Mouse (Mus musculus) hindbrain, embryonic 13.5 days (tissue): ENCODE results near the gene Gnptab. TPM values are rescaled to one million over a fixed set of nuclear protein-coding genes. Genes with fewer than 3 reads are reported as not detected.

ENCODE experiments used
- ATAC-seq: fragments of 200-750 bp; cut with Nextera tagmentation; 2 replicates; pipeline ENCODE4 v1.8.0; 2017; ENCODE audit warnings: moderate TSS enrichment; ENCODE audit not compliant: low FRiP score
- H3K27ac ChIP-seq: fragments of 300-500 bp; sonication (generic); 2 replicates; pipeline ENCODE4 v1.5.1; 2015; ENCODE audit warnings: inconsistent platforms, mild to moderate bottlenecking, moderate library complexity
- H3K27me3 ChIP-seq: fragments of 300-500 bp; sonication (generic); 2 replicates; pipeline ENCODE4 v1.6.1; 2015; ENCODE audit warnings: mild to moderate bottlenecking, inconsistent platforms
- H3K36me3 ChIP-seq: fragments of 300-500 bp; sonication (generic); 2 replicates; pipeline ENCODE4 v1.6.1; 2015; ENCODE audit warnings: mild to moderate bottlenecking, inconsistent platforms
- H3K4me1 ChIP-seq: fragments of 300-500 bp; sonication (generic); replicated peaks from 2 replicates; pipeline ENCODE4 v1.6.1; 2015; ENCODE audit warnings: inconsistent platforms
- H3K4me2 ChIP-seq: fragments of 300-500 bp; sonication (generic); 2 replicates; pipeline ENCODE4 v1.6.1; 2015; ENCODE audit warnings: inconsistent platforms, mild to moderate bottlenecking, moderate library complexity
- H3K4me3 ChIP-seq: fragments of 300-500 bp; sonication (generic); 2 replicates; pipeline ENCODE4 v1.5.1; 2015; ENCODE audit warnings: mild to moderate bottlenecking, inconsistent platforms
- H3K9ac ChIP-seq: fragments of 300-500 bp; sonication (generic); 2 replicates; pipeline ENCODE4 v1.6.1; 2015; ENCODE audit warnings: mild to moderate bottlenecking, inconsistent platforms
- H3K9me3 ChIP-seq: fragments of 300-500 bp; sonication (generic); 2 replicates; pipeline ENCODE4 v1.6.1; 2016; ENCODE audit warnings: inconsistent platforms
- WGBS: fragments of 180-500 bp; shearing (Covaris S2); methylation state at CpG from one replicate; pipeline ENCODE4 v1.1.7; 2015; 5-methylcytosine and 5-hydroxymethylcytosine counted together
- polyA plus RNA-seq: library from polyadenylated mRNA; unstranded; fragments of >200 nt; fragmentation: Nextera tagmentation; extraction: Ambion mirVana; gene quantifications from 2 replicates; pipeline ENCODE4 v1.2.1, GENCODE M21; 2015

Gnptab gene
- polyA plus RNA-seq, 1 experiment from 2014 or later = 15.9 TPM

DNA sequence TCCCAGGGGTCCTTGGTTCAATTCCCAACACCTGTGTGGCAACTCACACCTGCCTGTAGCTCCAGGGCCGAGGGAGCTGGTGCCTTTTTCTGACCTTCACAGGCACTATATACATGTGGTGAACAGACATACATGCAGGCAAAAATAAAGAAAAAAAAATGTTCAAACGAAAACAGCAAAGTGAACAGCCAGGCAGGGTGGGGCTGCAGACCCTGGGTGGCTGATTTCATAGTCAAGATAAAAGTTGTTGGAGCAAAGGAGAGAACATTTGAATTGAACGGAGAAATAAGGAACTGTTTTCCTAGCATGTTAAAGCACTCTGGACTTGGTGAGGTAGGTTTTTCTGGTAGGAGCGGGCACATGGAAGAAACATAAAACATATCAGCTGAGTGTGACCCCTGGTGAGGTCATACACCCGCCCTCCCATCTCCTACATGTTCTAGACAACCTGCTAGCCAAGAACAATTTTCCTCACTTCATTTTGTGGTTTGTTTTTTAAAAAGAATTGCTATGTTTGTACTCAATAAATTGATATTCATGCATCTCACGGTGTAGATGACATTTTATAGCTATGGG lies 19.8 kb downstream of the Gnptab start:
- Histone ChIP-seq H3K9me3 (no peaks in the 10 kb centered on the region), H3K4me3 (no peak overlapping the region), H3K4me1 (no peaks in the 10 kb centered on the region), H3K4me2 (no peak overlapping the region), H3K27ac (no peak overlapping the region), H3K36me3 (peaks cover 7% of the 10 kb centered on the region; the same call in 1 of the 2 replicates), H3K27me3 (no peaks in the 10 kb centered on the region), H3K9ac (no peak overlapping the region)
- ATAC-seq = no peak
- 90% methylated on average over 6 of the region's 6 CpGs for whole genome bisulfite sequencing

DNA sequence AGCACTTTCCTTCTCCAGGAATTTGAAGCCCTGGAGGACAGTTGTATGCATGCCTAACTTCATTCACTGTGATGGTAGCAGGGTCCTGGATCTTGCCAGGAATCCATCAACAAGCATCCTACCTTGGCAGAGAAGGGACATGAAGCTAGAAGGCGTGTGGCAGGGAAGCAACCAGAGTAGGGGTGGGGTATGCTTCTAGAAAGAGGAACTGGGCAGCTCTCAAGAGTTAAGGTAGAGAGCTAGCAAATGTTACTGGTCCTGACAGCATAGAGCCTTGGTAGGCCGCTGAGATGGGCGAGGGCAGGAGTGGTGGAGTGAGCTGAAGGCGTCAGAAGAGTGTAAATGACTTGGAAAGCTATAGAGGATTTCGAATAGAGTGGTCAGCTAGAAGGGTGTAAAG lies 20.3 kb downstream of the Gnptab start:
- peaks cover 7% of the 10 kb centered on the region; the same call in 1 of the 2 replicates for H3K36me3 ChIP-seq
- no peaks in the 10 kb centered on the region for H3K9me3 ChIP-seq
- ATAC-seq = no peak
- no peak overlapping the region for H3K4me2 ChIP-seq
- H3K4me3 ChIP-seq = no peak overlapping the region
- H3K27ac ChIP-seq = no peak overlapping the region
- no peaks in the 10 kb centered on the region for H3K27me3 ChIP-seq
- H3K9ac ChIP-seq = no peak overlapping the region
- H3K4me1 ChIP-seq = no peaks in the 10 kb centered on the region
- 93% methylated on average over 5 of the region's 5 CpGs for WGBS

DNA sequence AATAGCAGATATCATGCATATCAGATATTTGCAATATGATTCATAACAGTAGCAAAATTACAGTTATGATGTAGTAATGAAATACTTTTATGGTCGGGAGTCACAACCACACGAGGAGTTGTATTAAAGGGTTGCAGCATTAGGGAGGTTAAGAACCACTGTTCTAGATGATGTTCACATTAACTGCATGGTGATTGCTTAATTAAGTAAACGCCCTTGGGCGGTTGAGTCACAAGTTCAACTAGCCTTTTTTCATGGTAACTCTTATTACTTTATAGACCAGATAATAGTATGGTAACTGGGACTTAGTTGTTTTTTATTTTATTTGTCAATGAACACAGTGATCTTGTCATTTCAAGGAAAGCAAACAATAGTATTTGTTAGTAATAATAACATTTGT lies 24.1 kb downstream of the Gnptab start:
- Histone ChIP-seq H3K27me3 (no peaks in the 10 kb centered on the region), H3K4me3 (no peak overlapping the region), H3K4me1 (no peaks in the 10 kb centered on the region), H3K9me3 (no peaks in the 10 kb centered on the region), H3K9ac (no peak overlapping the region), H3K27ac (no peak overlapping the region), H3K36me3 (peaks cover 7% of the 10 kb centered on the region; the same call in 1 of the 2 replicates), H3K4me2 (no peak overlapping the region)
- WGBS = 94% methylated on average over 4 of the region's 4 CpGs
- no peak for ATAC-seq

DNA sequence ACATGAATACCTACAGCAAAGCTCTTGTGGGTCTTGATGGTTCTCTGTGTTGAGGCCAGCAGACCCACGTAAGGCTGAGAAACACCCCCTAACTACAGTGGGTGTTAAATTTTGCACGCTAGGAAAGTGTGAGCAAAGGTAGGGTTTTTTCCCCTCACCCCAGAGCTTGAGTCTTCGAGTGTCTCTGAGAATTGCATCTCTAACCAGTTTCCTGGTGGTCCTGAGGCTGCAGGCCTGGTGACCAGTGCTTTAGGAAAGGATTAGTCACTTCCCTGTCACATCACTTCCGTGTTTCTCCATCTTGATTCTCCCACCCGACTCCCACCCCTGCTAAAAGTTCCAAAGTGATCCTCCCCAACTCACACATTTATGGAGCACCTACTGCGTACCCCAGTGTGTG lies 25.3 kb downstream of the Gnptab start:
- Histone ChIP-seq H3K4me3 (no peak overlapping the region), H3K4me1 (no peaks in the 10 kb centered on the region), H3K27ac (no peak overlapping the region), H3K27me3 (no peaks in the 10 kb centered on the region), H3K9ac (no peak overlapping the region), H3K4me2 (no peak overlapping the region), H3K36me3 (peaks cover 7% of the 10 kb centered on the region; the same call in 1 of the 2 replicates), H3K9me3 (no peaks in the 10 kb centered on the region)
- no peak for ATAC-seq
- WGBS = 88% methylated on average over 6 of the region's 6 CpGs

DNA sequence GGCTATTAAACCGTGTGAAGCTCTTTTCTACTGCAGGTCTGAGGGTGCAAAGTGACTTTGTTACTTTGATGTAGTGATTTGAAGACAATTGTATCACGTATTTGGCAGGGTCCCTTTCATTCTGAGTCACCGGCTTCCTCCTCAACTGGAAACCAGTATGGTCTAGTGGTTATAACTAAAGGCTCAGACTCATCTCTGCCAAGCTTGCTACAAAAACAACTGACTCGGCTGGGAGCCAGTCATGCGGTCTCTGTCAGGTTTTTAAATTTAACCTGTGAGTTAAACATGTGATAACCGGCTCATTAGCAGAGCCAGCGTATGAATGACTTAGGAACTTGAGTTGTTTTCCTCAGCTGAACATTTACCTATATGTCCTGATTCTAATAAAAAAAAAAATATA lies 26.9 kb downstream of the Gnptab start:
- Histone ChIP-seq H3K4me1 (no peaks in the 10 kb centered on the region), H3K9ac (no peak overlapping the region), H3K9me3 (no peaks in the 10 kb centered on the region), H3K36me3 (peaks cover 7% of the 10 kb centered on the region; the same call in 1 of the 2 replicates), H3K27me3 (no peaks in the 10 kb centered on the region), H3K4me3 (no peak overlapping the region), H3K27ac (no peak overlapping the region), H3K4me2 (no peak overlapping the region)
- 71% methylated on average over 7 of the region's 7 CpGs for WGBS
- no peak for ATAC-seq

DNA sequence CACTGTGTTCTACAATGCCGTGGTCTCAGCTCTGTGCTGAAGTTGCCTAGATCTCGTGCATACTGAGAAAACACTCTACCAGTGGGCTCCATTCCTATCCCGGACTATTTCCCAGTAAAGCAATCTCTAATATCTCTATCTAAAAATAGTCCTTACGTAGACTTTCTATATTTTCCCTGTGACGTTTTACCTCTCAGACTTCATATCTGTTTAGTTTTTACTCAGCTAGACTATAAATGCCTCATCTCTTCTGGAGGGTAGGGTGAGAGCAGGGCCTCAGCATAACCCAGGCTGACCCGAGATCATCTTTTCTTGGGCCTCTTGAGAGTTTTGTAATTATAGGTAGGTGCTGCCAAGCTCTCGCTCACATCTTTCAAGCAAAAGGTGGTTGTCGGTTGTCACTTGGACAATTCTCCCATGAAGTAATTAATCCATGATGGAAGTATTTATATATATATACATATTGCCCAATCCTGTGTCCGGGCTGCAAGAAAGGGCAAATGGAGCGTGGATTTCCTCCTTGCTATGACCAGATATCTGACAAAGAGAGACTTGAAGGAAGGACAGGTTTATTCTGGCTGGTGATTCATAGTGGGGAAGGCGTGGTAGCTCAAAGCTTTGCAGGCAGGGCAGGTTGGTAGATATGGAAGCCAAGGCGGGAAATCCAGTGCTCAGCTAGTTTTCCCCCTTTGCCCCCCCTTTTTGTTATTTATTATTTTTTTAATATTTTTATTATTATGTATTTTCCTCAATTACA lies 29.1 kb downstream of the Gnptab start:
- no peak for ATAC-seq
- H3K36me3 ChIP-seq = no peaks in the 10 kb centered on the region; the same call in 1 of the 2 replicates
- H3K9me3 ChIP-seq = no peaks in the 10 kb centered on the region
- H3K9ac ChIP-seq = no peak overlapping the region
- no peak overlapping the region for H3K4me3 ChIP-seq
- WGBS = 95% methylated on average over 12 of the region's 12 CpGs
- H3K27ac ChIP-seq = no peak overlapping the region
- H3K27me3 ChIP-seq = no peaks in the 10 kb centered on the region
- no peak overlapping the region for H3K4me2 ChIP-seq
- H3K4me1 ChIP-seq = 0 out of 2 replicates have a peak, but pooled peaks cover 6% of the 10 kb centered on the region

DNA sequence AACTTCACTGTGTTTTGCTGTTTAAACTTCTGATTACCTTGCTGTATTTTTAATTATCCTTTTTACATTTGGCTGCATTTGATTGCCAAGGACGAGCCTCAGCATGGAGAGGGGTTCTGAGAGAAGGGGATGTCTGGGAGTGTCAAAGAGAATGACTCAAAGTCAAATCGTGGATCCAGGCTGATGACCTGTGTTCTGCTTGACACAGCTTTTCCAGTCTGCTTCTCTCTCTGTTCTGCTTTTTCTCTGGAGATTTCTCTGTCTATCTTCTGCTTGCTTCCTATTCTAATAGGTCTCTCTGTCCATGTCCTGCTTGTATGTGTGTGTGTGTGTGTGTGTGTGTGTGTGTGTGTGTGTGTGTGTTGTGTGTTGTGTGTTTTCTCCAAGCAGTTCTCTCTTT lies 30.8 kb downstream of the Gnptab start:
- Histone ChIP-seq H3K9ac (no peak overlapping the region), H3K4me1 (0 out of 2 replicates have a peak, but pooled peaks cover 6% of the 10 kb centered on the region), H3K27me3 (no peaks in the 10 kb centered on the region), H3K36me3 (peaks cover under 1% of the 10 kb centered on the region), H3K9me3 (no peaks in the 10 kb centered on the region), H3K27ac (no peak overlapping the region), H3K4me3 (no peak overlapping the region), H3K4me2 (no peak overlapping the region)
- ATAC-seq = no peak
- WGBS = 76% methylated on average over 2 of the region's 2 CpGs

DNA sequence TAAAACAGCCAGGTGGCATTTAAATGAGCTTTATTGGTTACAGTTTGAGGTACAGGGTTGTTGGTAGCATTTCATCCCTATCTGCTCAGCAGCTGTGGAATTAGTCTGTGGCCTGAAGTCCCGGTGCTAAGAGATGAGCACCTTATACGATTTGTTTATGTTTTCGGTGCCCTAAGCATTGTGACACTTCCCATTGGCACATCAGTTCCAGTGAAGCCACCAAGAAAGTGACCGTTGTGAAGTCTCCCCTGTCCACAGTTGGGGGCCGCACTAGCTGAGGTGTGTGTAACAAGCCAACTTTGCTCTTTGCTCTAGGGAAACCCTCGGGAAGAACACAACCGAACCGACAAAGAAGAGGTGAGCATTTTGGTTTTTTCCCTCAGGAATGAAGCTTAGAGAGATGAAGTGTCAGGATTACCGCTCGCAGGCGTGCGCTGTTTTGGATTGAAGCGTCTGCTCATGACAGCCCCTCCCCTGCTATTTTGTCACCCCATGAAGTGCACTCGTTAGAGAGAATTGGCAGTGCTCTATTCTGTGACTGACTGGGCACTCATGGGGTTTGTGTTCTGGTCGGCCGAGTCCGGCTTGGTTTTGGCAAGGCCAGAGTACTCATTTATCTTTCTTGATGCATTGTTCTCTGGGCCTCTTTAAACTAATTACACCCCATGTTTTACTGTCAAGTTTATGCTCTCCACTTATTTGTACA lies 33.5 kb downstream of the Gnptab start:
- H3K9ac ChIP-seq = no peak overlapping the region
- 68% methylated on average over 17 of the region's 17 CpGs for WGBS
- ATAC-seq = no peak; the same call in 1 of the 2 replicates
- no peaks in the 10 kb centered on the region for H3K27me3 ChIP-seq
- H3K4me3 ChIP-seq = no peak overlapping the region
- H3K9me3 ChIP-seq = no peaks in the 10 kb centered on the region
- no peak overlapping the region for H3K4me2 ChIP-seq
- peaks cover 21% of the 10 kb centered on the region for H3K36me3 ChIP-seq
- no peak overlapping the region for H3K27ac ChIP-seq
- H3K4me1 ChIP-seq = 0 out of 2 replicates have a peak, but pooled peaks cover 6% of the 10 kb centered on the region

DNA sequence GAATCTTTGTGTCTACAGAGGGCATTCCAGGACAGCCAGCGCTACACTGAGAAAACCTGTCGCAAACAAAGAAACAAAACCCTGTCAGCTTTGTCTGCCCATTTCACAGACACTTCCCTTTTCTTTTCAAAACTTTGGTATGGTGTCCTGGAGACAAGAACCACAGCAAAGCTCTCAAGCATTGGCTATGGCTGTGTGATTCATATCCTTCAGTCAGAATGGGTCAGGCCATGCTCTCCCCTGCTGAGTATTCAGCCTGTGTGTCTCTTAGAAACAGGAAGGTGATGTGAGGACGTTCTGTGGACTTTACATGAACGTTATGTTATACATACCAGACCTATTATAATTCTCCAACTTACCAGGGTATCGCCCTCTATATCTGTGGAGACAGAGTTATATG lies 38.8 kb downstream of the Gnptab start:
- Histone ChIP-seq H3K4me3 (no peak overlapping the region), H3K9me3 (no peaks in the 10 kb centered on the region), H3K27me3 (no peaks in the 10 kb centered on the region), H3K36me3 (peaks cover 65% of the 10 kb centered on the region), H3K27ac (no peak overlapping the region), H3K9ac (no peak overlapping the region), H3K4me2 (no peak overlapping the region), H3K4me1 (0 out of 2 replicates have a peak, but pooled peaks cover under 1% of the 10 kb centered on the region)
- WGBS = 83% methylated on average over 5 of the region's 5 CpGs
- ATAC-seq = no peak

DNA sequence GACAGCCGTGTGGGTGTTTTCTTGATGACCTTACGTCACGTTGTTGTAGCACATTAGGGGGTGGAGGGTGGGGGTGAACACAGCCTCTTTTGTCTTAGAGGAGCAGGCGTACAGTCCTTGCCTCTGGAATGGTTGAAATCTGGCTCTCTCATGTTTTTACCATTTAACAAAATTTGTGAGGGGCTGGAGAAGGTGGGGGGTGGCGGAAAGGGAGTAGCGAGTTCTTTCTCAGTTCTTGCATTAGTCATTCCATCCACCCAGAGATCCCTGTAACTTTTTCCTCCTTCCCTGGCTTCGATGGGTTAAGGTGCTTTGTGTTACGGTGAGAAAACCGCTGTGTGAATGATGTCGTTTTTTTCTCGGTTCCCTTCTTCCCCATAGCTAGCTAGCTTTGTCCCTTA lies 41.2 kb downstream of the Gnptab start:
- Histone ChIP-seq H3K4me1 (no peaks in the 10 kb centered on the region), H3K27me3 (no peaks in the 10 kb centered on the region), H3K9ac (no peak overlapping the region), H3K27ac (no peak overlapping the region), H3K4me2 (no peak overlapping the region), H3K36me3 (peaks cover 69% of the 10 kb centered on the region), H3K4me3 (no peak overlapping the region), H3K9me3 (no peaks in the 10 kb centered on the region)
- WGBS = 76% methylated on average over 11 of the region's 11 CpGs
- ATAC-seq = no peak

DNA sequence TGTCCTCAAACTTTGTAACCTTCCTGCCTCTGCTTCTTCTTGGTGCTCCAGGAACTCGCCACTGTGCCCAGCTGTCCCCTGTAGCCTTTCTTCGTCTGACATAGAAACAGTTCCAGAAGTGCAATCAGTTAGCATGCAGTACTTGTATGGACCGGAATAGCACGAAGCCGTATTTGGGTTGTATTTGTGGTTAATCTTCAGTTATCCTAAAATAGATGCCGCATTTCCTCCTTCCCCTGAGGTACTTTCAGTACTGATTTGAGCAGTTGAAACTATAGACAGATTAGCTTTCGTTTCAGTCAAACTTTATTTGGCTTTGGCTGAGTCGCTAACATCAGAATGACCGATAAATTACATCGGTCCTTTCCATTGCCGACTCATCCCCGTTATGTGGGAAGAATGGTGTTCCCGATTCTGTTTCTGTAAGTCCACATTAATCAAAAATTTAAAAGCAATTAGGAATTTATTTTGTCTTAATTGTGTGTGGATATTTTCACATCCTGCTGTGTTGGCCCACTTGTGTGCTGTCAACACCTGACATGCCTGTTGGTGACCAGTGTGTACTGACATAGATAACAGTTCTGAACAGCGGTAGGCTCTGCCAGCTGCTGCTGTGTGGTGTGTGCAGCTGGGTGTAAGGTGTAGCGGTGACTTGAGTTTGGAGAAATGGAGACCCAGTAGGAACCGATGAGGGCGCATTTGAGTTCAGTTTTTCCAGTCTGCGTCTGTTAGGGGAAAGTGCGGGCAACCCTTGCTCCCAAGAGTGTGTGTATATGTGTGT lies 41.9 kb downstream of the Gnptab start:
- Histone ChIP-seq H3K4me2 (no peak overlapping the region), H3K4me3 (no peak overlapping the region), H3K27ac (no peak overlapping the region), H3K9me3 (no peaks in the 10 kb centered on the region), H3K27me3 (no peaks in the 10 kb centered on the region), H3K9ac (no peak overlapping the region), H3K36me3 (peaks cover 61% of the 10 kb centered on the region), H3K4me1 (no peaks in the 10 kb centered on the region)
- WGBS = 94% methylated on average over 19 of the region's 19 CpGs
- ATAC-seq = no peak
